Mouse (Mus musculus) myocyte (in vitro differentiated cells): ENCODE measurements around the gene Hist1h4n.

ENCODE experiments used
- MAX ChIP-seq: IDR thresholded peaks from one replicate; pipeline ENCODE4 v1.6.1; 2011; ENCODE audit warnings: low read depth, mild to moderate bottlenecking, control low read depth
- POLR2A ChIP-seq: IDR thresholded peaks from one replicate; pipeline ENCODE4 v1.6.1; 2011; ENCODE audit warnings: low read depth, mild to moderate bottlenecking, control low read depth, moderate library complexity; ENCODE audit not compliant: insufficient read length
- TCF3 ChIP-seq: IDR thresholded peaks from one replicate; pipeline ENCODE4 v1.6.1; 2011; ENCODE audit warnings: low read depth, control low read depth; ENCODE audit not compliant: insufficient read length

- TF ChIP-seq TCF3 (no peak), POLR2A (no peak), MAX (no peak)
Measured at GRCm38 (mm10) chr13:21847883-21848282, 15.9 kb upstream of the Hist1h4n start.
